Mouse (Mus musculus) ES-Bruce4 (cell line): ENCODE data around the gene Gpr68. TPM values are rescaled to one million over a fixed set of nuclear protein-coding genes. Genes with fewer than 3 reads are reported as not detected.

ENCODE experiments used
- H3K27ac ChIP-seq: 2 replicates; pipeline ENCODE4 v1.5.1; 2012; ENCODE audit warnings: low read length, inconsistent platforms; ENCODE audit not compliant: insufficient read depth
- H3K27me3 ChIP-seq: 2 replicates; pipeline ENCODE4 v1.6.1; 2012; ENCODE audit warnings: mild to moderate bottlenecking, low read length, inconsistent platforms; ENCODE audit not compliant: control insufficient read depth, poor library complexity, insufficient read depth, severe bottlenecking
- H3K36me3 ChIP-seq: 2 replicates; pipeline ENCODE4 v1.6.1; 2012; ENCODE audit warnings: inconsistent platforms, mild to moderate bottlenecking, low read length, moderate library complexity; ENCODE audit not compliant: control insufficient read depth, poor library complexity, insufficient read depth, severe bottlenecking
- H3K4me1 ChIP-seq: one replicate; pipeline ENCODE4 v1.8.1; 2011; ENCODE audit warnings: low read length; ENCODE audit not compliant: control insufficient read depth, insufficient read depth
- H3K4me3 ChIP-seq: 2 replicates; pipeline ENCODE4 v1.5.1; 2011; ENCODE audit warnings: low read depth, mild to moderate bottlenecking, low read length
- H3K9ac ChIP-seq: 2 replicates; pipeline ENCODE4 v1.6.1; 2012; ENCODE audit warnings: low read depth, mild to moderate bottlenecking, inconsistent platforms; ENCODE audit not compliant: poor library complexity, severe bottlenecking
- H3K9me3 ChIP-seq: replicated peaks from 2 replicates; pipeline ENCODE4 v1.6.1; 2012; ENCODE audit warnings: mild to moderate bottlenecking, low read length, inconsistent platforms; ENCODE audit not compliant: control insufficient read depth, poor library complexity, insufficient read depth, severe bottlenecking
- CTCF ChIP-seq: IDR thresholded peaks from one replicate; pipeline ENCODE4 v1.8.1; 2011; ENCODE audit warnings: low read depth, low read length
- EP300 ChIP-seq: IDR thresholded peaks from 2 replicates; pipeline ENCODE4 v1.6.1; 2011; ENCODE audit warnings: low read depth, low read length; ENCODE audit not compliant: insufficient read depth
- POLR2A ChIP-seq: IDR thresholded peaks from one replicate; pipeline ENCODE4 v1.8.1; 2011; ENCODE audit warnings: low read length; ENCODE audit not compliant: insufficient read depth
- polyA plus RNA-seq: library from polyadenylated mRNA; stranded (reverse); fragments of >200 nt; gene quantifications from 2 replicates; pipeline ENCODE4 v1.2.4, GENCODE M21; 2011; ENCODE audit warnings: low read depth; ENCODE audit not compliant: missing spikeins, insufficient read depth, insufficient read length

Gpr68 gene
- polyA plus RNA-seq, 1 experiment = 0.43 TPM

DNA sequence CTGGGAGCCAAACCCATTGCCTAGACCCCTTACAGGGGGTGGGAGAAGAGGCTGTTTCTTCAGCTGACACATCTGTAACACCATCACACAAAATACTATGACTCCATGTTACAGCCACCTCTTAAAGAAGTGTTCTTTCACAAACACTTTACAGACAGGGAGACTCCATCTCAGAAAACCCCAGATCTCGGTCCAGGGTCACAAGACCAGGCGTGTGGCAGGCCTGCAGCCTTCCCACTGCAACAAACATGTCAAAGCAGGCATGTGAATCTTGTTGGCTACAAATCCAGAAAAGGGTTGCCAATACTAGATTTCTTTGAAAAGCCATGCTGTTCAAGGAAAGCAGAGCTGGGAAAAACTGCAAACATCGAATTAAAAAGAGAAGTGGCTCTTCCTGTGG lies 33.4 kb upstream of the Gpr68 start:
- H3K4me3 ChIP-seq = no peak overlapping the region
- H3K27ac ChIP-seq = no peak overlapping the region
- H3K4me1 ChIP-seq = no peaks in the 10 kb centered on the region
- no peak for TF ChIP-seq EP300
- no peak for TF ChIP-seq POLR2A
- TF ChIP-seq CTCF = no peak
- H3K9me3 ChIP-seq = no peaks in the 10 kb centered on the region
- no peak overlapping the region for H3K9ac ChIP-seq
- H3K36me3 ChIP-seq = peaks cover 20% of the 10 kb centered on the region
- no peaks in the 10 kb centered on the region for H3K27me3 ChIP-seq

- H3K36me3 ChIP-seq = peaks cover 24% of the 10 kb centered on the region
- H3K27me3 ChIP-seq = no peaks in the 10 kb centered on the region
- H3K4me3 ChIP-seq = no peak overlapping the region
- no peak for TF ChIP-seq CTCF
- no peak for TF ChIP-seq EP300
- TF ChIP-seq POLR2A = no peak
- H3K27ac ChIP-seq = no peak overlapping the region
- H3K9me3 ChIP-seq = no peaks in the 10 kb centered on the region
- H3K9ac ChIP-seq = no peak overlapping the region
- no peaks in the 10 kb centered on the region for H3K4me1 ChIP-seq
Measured at GRCm38 (mm10) chr12:100937441-100938360, 29.7 kb upstream of the Gpr68 start.

GRCm38 (mm10) chr12:100936737-100937136 lies 28.7 kb upstream of the Gpr68 start:
- Histone ChIP-seq H3K36me3 (peaks cover 24% of the 10 kb centered on the region), H3K27me3 (no peaks in the 10 kb centered on the region), H3K9ac (no peak overlapping the region), H3K9me3 (no peaks in the 10 kb centered on the region), H3K4me3 (no peak overlapping the region), H3K27ac (no peak overlapping the region), H3K4me1 (no peaks in the 10 kb centered on the region)
- TF ChIP-seq POLR2A (no peak), CTCF (no peak), EP300 (no peak)

DNA sequence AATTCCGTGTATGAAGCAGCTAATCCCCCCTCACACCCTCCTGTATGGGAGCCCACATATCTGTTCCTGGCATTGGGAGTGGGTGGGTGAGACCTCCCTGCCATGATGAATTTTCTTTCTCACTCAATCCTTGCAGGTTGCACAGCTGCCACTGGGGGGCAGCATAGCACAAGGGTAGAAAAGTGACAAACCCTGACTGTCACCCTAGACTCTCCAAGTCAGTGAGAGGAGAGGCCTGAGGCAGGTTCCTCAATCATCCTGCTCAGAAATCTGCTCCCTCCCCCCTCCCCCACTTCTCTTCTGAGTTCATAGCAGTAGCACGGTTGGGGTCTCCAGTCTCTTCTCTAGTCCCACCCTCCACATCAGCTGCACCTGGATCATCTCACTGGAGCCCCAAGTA lies 28.1 kb upstream of the Gpr68 start:
- Histone ChIP-seq H3K27me3 (no peaks in the 10 kb centered on the region), H3K9ac (no peak overlapping the region), H3K27ac (no peak overlapping the region), H3K4me3 (no peak overlapping the region), H3K36me3 (peaks cover 20% of the 10 kb centered on the region), H3K4me1 (no peaks in the 10 kb centered on the region), H3K9me3 (no peaks in the 10 kb centered on the region)
- no peak for TF ChIP-seq POLR2A
- peak; percentile 84 for TF ChIP-seq CTCF

- no peaks in the 10 kb centered on the region for H3K9me3 ChIP-seq
- H3K4me3 ChIP-seq = no peak overlapping the region
- no peak overlapping the region for H3K27ac ChIP-seq
- no peaks in the 10 kb centered on the region for H3K27me3 ChIP-seq
- TF ChIP-seq POLR2A = no peak
- TF ChIP-seq EP300 = no peak
- no peak for TF ChIP-seq CTCF
- peaks cover 14% of the 10 kb centered on the region for H3K36me3 ChIP-seq
- H3K9ac ChIP-seq = no peak overlapping the region
- H3K4me1 ChIP-seq = no peaks in the 10 kb centered on the region
Measured at GRCm38 (mm10) chr12:100934796-100935195, 26.8 kb upstream of the Gpr68 start.

- Histone ChIP-seq H3K36me3 (peaks cover 18% of the 10 kb centered on the region), H3K4me3 (no peak overlapping the region), H3K27me3 (no peaks in the 10 kb centered on the region), H3K27ac (no peak overlapping the region), H3K9me3 (no peaks in the 10 kb centered on the region), H3K9ac (no peak overlapping the region), H3K4me1 (no peaks in the 10 kb centered on the region)
- TF ChIP-seq CTCF (no peak), EP300 (no peak), POLR2A (no peak)
Measured at GRCm38 (mm10) chr12:100931653-100932052, 23.7 kb upstream of the Gpr68 start.
